Mouse (Mus musculus): Measurements from ENCODE around the gene Ubr3.
A peak's percentile ranks its signal among the peaks of the same experiment; 100 is the strongest.
"Not testable (repeated sequence)": the region's sequence is repeated elsewhere in the genome, so short reads cannot be mapped to it uniquely, and the experiment has no call there.

The Ubr3 gene

DNA sequence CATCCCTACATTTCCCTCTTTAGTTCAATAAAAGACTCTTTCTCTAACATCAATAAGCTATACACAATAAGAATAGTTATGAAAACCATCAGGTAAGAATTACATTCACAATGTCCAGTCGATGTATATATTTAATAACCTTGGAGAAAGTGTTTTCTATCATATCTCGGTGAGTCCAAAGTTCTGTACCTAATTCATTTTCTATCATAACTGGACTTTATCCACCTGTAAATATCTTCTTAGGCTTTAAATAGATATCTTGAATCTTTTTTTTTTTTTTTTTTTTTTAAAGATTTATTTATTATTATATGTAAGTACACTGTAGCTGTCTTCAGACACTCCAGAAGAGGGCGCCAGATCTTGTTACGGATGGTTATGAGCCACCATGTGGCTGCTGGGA, 10.3 kb downstream of the Ubr3 start:
- not testable (repeated sequence) for ATAC-seq (ENCODE audit: low TSS enrichment)

DNA sequence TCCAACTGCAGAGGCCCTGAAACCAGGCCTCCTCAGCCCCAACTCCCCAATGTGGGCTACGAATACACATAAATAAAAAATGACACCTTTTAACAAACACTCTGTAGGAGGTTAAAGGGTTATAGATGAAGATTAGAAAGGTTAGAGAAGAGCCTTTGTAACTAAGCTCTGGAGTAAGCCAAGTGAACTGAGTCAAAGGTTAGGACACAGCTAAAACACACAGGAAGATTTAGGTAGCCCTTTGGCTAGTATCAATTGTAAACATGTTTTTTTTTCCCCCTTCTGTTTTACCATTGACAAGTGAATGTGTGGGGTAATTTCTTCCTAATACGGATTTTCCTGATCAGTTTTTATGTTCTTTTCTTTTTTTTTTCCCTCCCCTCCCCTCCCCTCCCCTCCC, 15.8 kb downstream of the Ubr3 start:
- no peak for ATAC-seq (ENCODE audit: low TSS enrichment)

DNA sequence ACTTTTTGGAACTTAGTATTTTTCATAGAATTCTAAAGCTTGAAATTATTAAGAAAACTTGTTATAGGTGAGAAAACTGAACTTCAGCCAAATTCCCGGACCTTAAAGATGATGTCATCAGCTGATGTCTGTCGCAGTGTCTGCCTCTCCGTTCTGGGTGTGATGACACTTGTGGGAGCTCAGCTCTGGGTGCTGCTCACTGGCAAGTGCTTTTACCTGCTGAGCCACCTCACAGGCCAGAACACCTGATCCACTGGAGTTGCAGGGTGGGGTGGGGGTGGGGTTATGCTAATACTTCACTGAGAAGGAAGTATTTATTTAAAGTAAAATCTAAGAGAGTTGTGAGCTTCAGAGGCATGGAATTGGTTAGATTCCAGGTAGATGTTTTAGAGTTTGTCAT, 20.3 kb downstream of the Ubr3 start:
- no peak for ATAC-seq (ENCODE audit: low TSS enrichment)

DNA sequence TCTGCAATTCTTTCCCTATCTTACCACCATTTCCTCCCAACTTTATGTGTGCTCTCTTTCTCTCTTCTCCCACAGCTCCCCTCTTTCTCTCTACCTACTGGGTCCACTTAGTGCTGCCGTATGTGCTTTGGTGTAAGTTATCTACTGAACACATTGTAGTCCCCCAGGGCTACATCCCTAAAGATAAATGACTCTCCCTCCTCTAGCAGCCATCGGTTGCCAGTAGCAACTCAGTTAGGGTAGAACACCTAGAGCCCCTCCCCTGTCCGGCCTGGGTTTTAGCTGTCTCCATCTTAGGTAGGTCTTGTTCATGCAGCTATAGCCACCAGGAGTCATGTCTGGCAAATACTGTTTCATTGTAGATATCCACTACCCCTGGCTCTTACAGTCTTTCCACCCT, 27.9 kb downstream of the Ubr3 start:
- ATAC-seq (ENCODE audit: low TSS enrichment) = no peak

DNA sequence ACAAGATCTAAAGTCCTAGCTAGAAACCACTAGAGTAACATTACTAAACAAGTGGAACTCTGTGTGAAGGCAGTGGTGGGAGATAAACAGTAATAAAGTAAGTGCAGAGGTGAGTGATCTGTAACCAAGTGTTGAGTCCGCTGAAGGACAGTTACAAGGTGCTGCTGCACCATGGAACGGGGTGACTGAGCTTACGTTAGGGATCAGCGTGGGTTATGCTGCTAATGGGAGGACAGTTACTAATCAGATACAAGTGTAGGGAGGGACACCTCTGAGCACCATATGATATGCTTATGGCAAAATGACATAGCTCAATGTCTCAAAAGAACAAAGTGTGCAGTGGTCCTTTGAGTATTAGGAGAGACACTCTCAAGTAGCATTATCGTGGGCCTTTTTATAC, 39.3 kb downstream of the Ubr3 start:
- ATAC-seq (ENCODE audit: low TSS enrichment) = no peak

GRCm38 (mm10) chr2:69939226-69939625, 42.2 kb downstream of the Ubr3 start:
- no peak for ATAC-seq (ENCODE audit: low TSS enrichment)

- ATAC-seq (ENCODE audit: low TSS enrichment) = no peak
Measured at GRCm38 (mm10) chr2:69939649-69940048, 42.6 kb downstream of the Ubr3 start.

- ATAC-seq (ENCODE audit: low TSS enrichment) = peak; percentile 89
Measured at GRCm38 (mm10) chr2:69941391-69942030, 44.5 kb downstream of the Ubr3 start.

DNA sequence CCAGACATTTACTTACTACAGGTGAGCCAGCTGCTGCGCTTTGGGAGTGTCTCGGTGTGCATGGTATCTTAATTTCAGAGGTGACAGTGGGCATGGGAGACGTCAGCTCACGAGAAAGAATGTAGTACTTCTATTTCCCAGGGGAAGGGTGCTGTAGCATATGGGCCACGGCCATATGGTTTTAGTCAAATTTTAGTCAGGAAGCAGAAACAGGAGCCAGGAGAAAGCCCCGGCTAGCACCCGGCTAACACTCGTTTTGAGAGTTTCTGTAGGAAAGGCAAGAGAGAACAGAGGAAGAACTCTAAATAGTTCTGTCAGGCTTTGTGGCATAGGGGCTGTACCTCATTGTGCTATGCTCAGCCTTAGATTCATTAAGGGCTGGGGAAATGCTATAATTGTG, 55.8 kb downstream of the Ubr3 start:
- peak; percentile 36; the same call in 1 of the 2 replicates for ATAC-seq (ENCODE audit: low TSS enrichment)

GRCm38 (mm10) chr2:69955635-69956034, 58.6 kb downstream of the Ubr3 start:
- no peak for ATAC-seq (ENCODE audit: low TSS enrichment)

DNA sequence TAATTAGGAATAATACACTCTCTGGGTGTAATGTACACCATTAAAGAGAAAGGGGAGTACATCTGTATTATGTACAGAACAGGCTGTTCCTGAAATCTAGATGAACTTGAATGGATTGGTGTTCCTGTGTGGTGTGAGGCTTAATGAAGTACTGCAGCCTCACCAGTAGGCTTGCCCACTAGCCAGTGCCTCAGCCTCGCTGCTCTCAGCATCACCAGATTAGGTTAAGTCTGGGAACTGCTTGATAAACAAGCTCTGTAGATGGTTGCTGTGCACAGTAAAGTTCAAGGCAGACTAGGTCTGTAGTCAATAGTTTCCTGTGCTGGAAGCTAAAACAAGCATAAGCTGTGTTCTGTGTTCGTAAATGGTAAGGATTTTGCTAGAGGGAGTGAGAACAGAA, 60.6 kb downstream of the Ubr3 start:
- ATAC-seq (ENCODE audit: low TSS enrichment) = 0 out of 2 replicates have a peak, but pooled peaks have one; percentile 36

DNA sequence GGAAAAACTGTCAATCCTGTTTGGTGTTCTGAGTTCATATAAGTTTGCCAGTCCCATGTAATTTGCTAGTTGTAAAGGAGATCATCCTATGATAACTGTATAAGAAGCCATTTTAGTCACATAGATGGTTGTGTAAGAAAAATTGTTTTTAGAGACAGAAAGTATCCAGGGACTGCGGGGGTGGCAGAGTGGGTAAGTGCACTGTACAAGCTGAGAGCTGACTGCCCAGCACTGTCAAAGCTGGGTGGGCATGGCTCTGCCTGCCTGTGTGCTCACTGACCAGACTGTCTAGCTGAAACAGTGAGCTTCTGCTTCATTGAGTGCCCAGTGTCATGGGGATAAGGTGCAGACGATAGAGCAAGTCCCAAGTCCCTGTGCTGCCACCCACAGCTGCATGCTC, 77.8 kb downstream of the Ubr3 start:
- peak; percentile 94 for ATAC-seq (ENCODE audit: low TSS enrichment)

- ATAC-seq (ENCODE audit: low TSS enrichment) = peak; percentile 76
Measured at GRCm38 (mm10) chr2:69989224-69989623, 92.2 kb downstream of the Ubr3 start.

DNA sequence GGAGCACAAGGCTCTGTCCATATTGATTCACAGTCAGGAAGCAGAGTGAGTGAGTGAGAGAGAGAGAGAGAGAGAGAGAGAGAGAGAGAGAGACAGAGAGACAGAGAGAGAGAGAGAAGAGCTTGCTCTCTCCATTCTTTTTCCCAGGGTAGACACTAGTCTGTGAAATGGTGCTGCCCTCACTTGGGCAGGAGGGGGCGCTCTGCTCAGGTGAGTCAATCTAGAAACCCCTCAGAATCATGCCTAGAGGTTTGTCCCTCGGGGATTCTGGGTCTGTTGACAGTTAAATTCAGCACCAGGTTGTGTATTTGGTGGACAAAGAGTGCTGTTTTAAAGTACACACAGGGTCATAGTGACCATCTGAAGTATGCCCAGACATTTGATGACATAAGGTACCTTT, 93.6 kb downstream of the Ubr3 start:
- no peak for ATAC-seq (ENCODE audit: low TSS enrichment)

DNA sequence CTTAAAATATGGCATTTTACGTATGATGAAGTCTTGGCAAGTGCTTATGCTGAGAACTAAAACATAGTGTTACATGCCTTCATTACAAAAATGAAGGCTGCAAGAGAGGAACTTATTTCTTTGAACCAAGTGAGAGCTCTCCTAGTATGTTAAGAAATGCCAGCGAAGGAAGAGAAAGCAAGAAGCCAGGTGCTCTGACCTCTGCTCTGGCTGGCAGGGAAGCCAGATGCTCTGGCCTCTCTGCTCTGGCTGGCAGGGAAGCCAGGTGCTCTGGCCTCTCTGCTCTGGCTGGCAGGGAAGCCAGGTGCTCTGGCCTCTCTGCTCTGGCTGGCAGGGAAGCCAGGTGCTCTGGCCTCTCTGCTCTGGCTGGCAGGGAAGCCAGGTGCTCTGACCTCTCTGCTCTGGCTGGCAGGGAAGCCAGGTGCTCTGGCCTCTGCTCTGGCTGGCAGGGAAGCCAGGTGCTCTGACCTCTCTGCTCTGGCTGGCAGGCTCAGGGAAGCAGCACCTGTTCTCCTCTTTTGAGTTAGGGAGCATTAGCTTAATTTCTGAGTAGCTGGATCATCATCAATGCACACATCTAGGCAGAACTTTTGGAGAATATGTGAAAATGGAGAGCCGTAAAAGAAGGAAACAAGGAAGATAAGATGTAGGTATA, 97.2 kb downstream of the Ubr3 start:
- not testable (repeated sequence) for ATAC-seq (ENCODE audit: low TSS enrichment)

GRCm38 (mm10) chr2:69994779-69995178, 97.7 kb downstream of the Ubr3 start:
- no peak; the same call in 1 of the 2 replicates for ATAC-seq (ENCODE audit: low TSS enrichment)

DNA sequence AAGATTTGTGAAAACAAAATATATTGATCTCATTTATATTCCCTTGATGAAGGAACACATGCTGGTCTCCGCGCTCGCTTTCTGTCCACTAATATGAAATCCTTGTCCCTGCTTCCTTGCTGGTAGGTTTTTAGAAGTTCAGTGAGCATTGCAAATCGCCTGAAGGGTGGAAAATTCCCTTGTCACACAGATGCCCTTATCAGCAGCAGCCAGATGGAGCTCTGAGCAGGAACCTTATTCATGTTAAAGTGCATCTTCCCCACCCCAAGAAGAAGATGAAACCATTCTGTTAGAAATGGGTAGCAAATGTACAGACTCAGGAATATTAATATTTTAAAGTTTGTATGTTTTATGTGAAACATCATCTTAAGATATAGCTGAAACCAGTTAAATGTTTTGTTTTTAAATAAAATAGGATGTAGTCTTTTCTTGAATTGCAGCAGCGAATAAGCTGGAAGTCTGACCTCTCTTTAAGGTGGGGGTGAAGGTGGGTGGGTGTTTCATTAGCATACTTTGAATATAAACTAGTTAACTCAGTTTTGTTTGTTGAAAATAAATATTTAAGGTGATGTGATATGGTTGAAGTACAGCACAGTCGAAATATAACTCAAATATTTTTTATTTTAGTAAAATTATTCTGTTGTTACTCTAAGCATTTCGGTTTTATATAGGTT, 102.2 kb downstream of the Ubr3 start:
- no peak for ATAC-seq (ENCODE audit: low TSS enrichment)

GRCm38 (mm10) chr2:70000316-70000715, 103.3 kb downstream of the Ubr3 start:
- no peak for ATAC-seq (ENCODE audit: low TSS enrichment)

GRCm38 (mm10) chr2:70006492-70006891, 109.4 kb downstream of the Ubr3 start:
- ATAC-seq (ENCODE audit: low TSS enrichment) = peak; percentile 52; the same call in 1 of the 2 replicates

DNA sequence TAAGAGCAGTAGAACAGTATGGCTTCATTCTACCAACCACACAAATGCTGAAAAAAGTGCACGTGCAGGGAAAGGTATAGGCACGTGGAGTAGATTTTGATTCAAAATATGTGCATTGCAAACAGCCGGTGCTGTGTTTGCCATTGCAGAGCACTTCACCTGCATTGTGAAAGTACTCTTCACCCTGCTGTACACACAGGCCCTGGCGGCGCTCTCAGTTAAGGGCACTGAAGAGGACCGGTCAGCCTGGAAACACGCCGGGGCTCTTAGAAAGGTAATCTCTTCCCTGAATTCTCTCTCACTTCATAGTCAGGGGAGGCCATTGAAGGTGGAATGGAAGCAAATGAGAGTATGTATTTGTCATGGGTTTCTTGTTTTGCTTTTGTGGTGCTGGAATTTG, 115.9 kb downstream of the Ubr3 start:
- no peak for ATAC-seq (ENCODE audit: low TSS enrichment)

GRCm38 (mm10) chr2:70018236-70018635, 121.2 kb downstream of the Ubr3 start:
- ATAC-seq (ENCODE audit: low TSS enrichment) = no peak

- no peak for ATAC-seq (ENCODE audit: low TSS enrichment)
Measured at GRCm38 (mm10) chr2:70024454-70024853, 127.4 kb downstream of the Ubr3 start.

- ATAC-seq (ENCODE audit: low TSS enrichment) = peak; percentile 94
Measured at GRCm38 (mm10) chr2:70025711-70026110, 128.7 kb downstream of the Ubr3 start.
